Mouse (Mus musculus): ENCODE measurements at regions not wholly inside any gene's neighbourhood (a gene's known extent, or its start where the extent isn't known, plus 50 kb on each side); places are given as distances from the start of the nearest gene placed in this dataset.

DNA sequence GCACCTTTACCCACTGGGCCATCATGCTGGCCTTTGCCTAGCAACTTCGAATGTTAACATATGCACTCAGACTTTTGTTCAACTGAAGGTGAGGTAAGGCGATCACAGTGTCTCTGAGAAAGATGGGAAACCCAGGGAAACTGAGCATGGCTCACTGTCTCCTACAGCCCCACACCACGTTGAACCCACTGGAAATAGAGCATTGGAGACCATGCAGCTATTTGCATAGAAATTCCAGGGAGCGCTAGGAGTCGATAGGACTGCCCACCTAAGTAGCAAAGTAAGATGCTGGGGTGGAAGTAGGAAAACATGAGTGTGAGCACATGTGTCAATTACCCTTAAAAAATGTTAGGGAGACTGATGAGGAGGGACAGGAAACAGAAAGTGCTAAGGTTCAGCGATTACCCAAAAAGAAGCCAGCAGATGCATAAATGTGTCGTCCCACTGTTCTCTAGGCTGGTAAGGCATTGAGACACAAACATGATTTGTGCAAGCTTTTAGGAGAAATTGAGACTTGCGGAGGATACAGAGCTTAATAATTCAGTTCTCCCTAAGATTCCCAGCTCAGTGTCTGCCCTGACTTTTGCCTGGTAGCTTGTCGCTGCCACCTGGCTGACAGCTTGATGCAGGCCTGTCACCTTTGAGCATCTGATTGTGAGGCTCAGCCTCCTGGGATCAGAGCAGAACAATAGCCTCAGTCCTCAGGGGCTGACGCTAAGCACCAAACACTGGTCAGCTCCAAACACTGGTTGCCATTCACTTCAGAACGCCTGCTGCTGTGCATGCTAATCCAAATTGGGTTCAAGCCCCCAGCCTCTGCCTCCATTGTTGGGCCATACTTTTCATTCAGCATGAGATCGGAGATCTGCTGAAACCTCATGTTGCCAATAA is 183.7 kb upstream of the Rgma start:
- in situ Hi-C loops (cut with MboI, MseI), result no loop called here

- in situ Hi-C loops (cut with MboI, MseI), result no loop called here
Observed at GRCm38 (mm10) chr7:73192839-73193238, 182.5 kb upstream of the Rgma start.

DNA sequence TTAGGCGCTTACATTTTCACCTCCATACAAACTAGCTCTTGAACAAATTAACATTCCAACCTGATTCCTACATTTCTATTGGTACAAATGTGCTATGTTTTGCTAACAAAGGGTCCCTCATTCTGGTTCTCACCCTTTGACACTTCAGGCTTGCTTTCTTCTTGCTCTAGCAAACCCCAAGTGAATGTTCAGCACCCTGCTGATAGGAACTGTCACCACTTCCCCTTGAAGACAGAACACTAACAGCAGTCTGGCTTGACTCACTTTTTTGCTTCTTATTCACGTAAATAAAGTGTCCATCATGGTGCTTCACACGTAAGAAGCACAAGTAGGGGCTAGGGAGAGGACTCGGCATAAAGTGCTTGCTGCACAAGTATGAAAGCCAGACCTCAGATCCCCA is 180.0 kb upstream of the Rgma start:
- in situ Hi-C loops (cut with MboI, MseI), result no loop called here

- in situ Hi-C loops (cut with MboI, MseI), result no loop called here
Observed at GRCm38 (mm10) chr7:73196851-73197531, 178.3 kb upstream of the Rgma start.

DNA sequence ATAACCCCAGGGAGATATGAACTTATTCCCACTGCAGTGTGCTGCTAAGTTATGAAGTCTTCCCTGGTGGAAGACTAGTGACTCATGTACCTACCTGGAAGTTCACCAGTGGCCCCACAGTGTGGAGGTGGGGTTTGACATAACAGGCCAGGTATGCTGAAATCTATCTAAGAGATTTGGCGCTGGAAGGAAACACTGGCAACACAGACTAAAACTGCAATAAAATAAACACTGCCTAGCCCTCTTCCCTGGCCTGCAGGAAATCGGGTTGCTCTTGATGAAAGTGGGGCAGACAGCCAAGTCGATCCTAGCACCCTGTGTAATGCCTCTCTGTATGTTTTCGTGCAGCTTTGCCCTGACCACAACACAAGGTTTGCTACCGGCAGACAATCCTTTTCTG is 177.2 kb upstream of the Rgma start:
- in situ Hi-C loops (cut with MboI, MseI), result no loop called here

DNA sequence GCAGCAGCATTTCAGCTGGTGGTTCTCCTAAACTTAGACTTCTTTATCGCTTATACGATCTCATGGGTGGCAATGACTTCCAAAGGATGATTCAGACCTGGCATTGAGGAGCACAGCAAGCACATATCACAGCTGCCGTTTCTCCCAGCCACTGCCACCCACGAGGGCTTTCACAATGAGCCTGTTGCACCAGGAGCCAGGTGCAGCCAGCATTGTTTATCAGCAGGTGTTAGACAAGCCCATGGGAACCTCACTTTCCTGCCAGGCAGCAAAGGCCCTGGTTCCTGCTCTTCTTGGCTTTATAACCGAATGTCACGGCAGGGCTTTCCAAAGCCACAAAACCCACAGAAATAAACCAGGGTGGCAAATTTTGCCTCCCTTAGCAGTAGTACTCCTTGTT is 175.3 kb upstream of the Rgma start:
- in situ Hi-C loops (cut with MboI, MseI), result no loop called here

GRCm38 (mm10) chr7:73201330-73201729 is 174.0 kb upstream of the Rgma start:
- in situ Hi-C loops (cut with MboI, MseI), result no loop called here

DNA sequence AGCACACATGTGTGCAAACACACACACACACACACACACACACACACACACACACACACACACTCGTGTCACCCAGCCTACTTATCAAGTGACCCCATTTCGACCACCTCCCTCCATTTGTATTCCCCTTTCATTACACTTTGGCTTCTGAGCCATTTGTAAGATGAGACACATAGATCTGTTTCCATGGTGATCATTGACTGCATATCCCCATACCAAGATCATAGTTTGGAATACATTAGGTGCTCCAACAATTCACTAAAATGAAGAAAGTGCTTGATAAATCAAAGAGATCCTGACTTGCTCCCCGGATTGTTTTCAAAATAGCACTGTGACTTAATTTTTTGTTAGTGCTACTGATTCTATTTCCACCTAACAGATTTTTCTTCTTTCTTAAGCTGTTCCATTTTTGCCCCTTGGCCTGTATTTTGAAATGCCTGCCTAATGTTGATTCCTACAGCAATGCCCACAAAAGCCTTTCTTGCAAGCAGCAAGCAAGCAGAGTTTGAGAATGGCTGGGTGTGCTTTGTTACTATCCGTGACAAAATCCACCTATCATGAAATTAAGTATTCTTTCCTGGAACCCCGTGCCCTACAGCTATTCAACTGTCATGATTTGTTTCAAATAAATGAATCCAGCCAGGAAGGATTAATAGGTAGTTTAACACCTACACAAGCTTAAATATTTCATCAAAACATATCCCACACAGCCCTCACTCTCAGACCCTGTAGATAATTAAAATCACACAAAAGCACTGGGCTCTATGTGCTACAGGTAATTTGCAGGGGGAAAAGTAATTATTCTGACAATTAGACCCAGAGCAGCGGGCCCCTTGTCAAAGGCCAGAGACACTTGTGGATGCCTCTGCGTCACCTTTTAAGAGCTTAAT is 168.1 kb upstream of the Rgma start:
- in situ Hi-C loops (cut with MboI, MseI), result no loop called here

GRCm38 (mm10) chr7:73208479-73208816 is 166.9 kb upstream of the Rgma start:
- in situ Hi-C loops (cut with MboI, MseI), result no loop called here

DNA sequence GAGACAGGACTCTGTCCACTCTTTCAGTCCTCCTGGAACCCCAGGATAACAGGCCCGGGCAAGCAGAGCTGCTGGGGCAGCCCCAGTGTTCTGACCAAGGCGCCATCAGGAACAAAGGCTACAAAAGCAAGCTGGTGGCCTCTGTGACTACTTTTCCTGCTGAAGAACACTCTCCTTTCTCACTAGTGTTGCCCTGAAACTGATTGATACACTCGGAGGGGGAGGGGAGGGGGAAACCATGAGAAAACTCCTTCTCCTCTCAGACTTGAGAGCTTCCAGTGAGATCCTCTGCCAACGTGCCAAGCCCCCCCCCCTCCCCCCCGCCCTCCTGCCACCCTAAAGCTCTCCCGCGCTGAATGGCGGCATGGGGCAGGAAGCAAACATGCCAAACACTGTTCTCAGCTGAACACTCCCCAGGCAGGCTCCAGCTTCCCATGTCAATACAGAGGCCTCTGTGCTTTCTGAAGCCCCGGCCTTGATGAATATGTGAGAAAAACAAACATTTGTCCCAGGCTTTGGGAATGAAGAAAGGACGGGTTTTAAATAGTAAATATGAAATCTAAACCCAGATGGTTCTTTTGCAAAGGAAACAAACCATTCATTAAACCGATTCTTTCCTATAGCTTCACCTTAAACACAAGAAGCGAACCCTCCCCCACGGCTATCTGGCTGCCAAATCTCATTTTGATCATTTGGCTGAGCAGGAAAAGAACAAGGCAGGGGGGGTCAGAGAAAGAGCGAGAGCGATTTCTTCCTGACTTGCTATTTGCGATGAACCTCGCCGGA is 166.3 kb upstream of the Rgma start:
- in situ Hi-C loops (cut with MboI, MseI), result no loop called here

- in situ Hi-C loops (cut with MboI, MseI), result no loop called here
Observed at GRCm38 (mm10) chr7:73210078-73210477, 165.2 kb upstream of the Rgma start.

DNA sequence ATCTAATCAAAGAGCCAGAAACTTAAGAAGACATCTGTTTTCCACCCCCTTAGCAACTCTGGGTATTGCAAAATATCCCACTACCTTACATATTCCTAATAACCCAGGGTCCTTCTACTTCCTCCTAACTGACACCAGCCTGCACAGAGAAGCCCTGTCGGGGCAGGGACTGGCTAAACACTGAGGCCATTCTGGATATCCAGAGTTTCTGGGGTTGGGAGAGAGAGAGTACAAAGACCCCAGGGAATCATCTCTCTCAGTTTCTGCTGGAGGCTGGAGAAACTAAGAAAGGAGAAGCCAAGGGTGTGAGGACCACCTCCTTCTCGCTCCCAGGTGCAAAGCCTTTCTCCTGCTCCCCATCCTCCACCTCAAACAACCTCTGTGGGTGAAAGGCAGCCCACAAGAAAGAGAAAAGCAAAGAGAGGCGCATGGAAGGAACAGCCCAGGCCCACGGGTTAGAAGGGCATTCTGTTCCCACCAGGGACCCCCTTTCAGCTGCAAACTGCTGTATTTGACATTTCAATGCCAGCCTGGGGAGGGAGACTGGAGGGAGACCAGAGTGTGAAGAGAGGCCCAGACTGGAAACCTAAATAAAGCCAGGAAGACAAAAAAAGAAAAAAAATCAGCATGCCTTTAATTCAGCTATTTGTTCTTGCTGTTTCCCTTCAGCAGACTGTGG is 152.9 kb upstream of the Rgma start:
- in situ Hi-C loops (cut with MboI, MseI), result no loop called here

- in situ Hi-C loops (cut with MboI, MseI), result no loop called here
Observed at GRCm38 (mm10) chr7:73222929-73223512, 152.3 kb upstream of the Rgma start.

DNA sequence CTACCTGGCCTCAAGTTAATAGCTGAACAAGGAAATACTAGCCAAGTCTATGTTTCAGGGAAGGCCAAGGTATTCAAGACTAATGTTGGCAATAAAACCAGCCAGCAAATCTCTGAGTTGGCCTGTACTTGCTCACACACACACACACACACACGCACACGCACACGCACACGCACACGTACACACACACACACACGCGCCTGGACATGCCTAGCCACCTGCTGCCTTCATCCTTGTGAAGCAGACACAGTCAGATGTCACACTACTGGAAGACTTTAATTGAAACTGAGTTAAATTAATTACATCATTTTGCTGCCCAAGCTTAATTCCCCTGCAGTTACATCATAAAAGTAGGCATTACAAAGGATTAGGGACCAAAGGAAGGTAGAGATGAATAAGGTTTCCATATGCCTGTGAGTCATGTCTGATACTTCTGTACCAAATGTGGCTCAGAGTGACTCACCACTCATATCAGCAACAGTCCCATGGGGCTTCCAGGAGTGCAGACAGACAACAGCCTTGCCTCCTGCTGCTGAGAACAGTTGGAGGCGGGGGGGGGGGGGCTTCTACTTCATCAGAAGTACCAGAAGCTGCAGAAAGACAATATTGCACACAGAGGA is 141.7 kb upstream of the Rgma start:
- in situ Hi-C loops (cut with MboI, MseI), result no loop called here

- in situ Hi-C loops (cut with MboI, MseI), result no loop called here
Observed at GRCm38 (mm10) chr7:73238486-73238885, 136.8 kb upstream of the Rgma start.

DNA sequence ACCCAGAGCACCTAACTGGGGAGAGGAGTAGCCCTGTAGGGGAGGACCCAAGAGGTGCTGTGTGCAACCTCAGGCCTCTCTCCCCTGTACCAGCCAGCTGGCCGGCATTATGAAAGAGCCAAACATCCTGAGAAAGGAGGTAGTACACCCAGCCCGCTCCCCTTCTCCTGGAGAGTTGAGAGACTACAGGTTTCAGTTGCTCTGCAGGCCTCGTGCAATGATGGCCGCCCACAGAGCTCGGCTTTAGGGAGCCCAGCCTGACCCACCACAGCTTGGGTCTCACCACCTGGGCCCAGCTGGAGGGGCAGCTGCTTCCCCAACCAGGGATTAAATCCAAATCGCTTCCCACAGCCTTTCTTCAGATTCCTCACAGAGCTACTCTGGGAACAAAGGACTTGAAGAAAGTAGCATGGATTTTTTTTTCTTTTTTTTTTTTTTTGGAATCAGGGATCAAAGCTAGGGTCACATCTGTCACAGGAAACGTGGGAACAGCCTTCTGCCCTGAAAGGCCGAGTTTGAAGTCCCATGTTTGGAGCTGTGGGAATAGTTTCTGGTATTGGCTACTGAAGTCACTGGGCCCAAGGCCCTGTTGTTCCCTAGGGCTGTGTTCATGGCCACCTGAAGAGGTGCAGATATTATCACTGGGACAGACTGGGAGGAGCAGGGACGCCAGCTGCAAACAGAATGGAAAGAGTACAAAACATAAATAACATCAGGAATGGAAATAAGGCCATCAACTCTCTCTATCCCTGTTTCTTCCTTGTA is 131.5 kb upstream of the Rgma start:
- in situ Hi-C loops (cut with MboI, MseI), result no loop called here

- in situ Hi-C loops (cut with MboI, MseI), result no loop called here
Observed at GRCm38 (mm10) chr7:73245431-73245830, 129.9 kb upstream of the Rgma start.

GRCm38 (mm10) chr7:73250593-73250992 is 124.7 kb upstream of the Rgma start:
- in situ Hi-C loops (cut with MboI, MseI), result no loop called here

DNA sequence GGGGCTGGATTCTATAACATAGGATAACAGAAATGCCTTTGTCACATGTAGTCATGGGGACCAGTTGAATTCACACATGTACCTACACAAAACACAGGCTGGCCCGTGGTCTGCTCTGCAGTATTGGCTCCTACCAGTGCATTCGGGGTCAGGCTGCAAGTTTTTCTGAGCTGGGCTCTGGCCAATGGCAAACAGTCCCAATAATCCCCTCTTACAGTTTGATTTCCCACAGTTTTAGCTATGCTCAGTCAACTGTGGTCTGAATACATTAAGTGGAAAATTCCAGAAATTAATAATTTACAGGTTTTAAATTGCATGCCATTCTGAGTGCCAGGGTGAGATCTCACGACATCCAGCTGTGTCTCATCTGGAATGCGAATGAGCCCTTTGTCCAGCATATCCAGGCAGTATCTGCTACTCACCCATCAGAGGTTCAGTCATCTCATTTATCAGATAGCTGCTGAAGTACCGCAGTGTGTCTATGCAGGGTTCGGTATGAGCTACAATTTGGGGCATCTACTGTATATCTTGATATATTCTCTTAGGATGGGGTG is 124.0 kb upstream of the Rgma start:
- in situ Hi-C loops (cut with MboI, MseI), result no loop called here
